ENCODE assay signal across 8 mouse cellular contexts in genomic region chr13:71104419-71105228, GRCm38 (mm10).
DNase-seq lines count a peak whose midpoint lies in the region; ATAC-seq and TF ChIP-seq lines count a peak whose summit lies in the region.

No protein-coding gene starts in this region.

- no peak overlapping the region; the same call in 1 of the 2 replicates for H3K4me3 ChIP-seq in lung, postnatal 0 days (ENCODE audit: low read depth, low read length)
- H3K4me3 ChIP-seq in lung, adult 2 months (replicated peaks; ENCODE audit: extremely low read depth, low read depth, low read length): no peak overlapping the region
- peak overlapping the region; percentile 40 for H3K4me3 ChIP-seq in limb, embryonic 13.5 days
- H3K4me3 ChIP-seq in stomach, embryonic 15.5 days (replicated peaks): peak overlapping the region; percentile 26

- 0 out of 2 replicates have a peak overlapping the region, but pooled peaks have one; percentile 12 for H3K9ac ChIP-seq in lung, postnatal 0 days (replicated peaks; ENCODE audit: low read depth)
- H3K9ac ChIP-seq in limb, embryonic 13.5 days: peak overlapping the region; percentile 59
- H3K9ac ChIP-seq in stomach, embryonic 15.5 days: no peak overlapping the region; the same call in 1 of the 2 replicates

- WGBS in lung, postnatal 0 days: 26% methylated on average over 22 of the region's 22 CpGs
- 26% methylated on average over 22 of the region's 22 CpGs for WGBS in lung, adult 2 months
- 24% methylated on average over 22 of the region's 22 CpGs for WGBS in limb, embryonic 13.5 days
- WGBS in stomach, embryonic 15.5 days: 22% methylated on average over 22 of the region's 22 CpGs

- no peaks in the 10 kb centered on the region for H3K36me3 ChIP-seq in lung, postnatal 0 days (ENCODE audit: insufficient read depth, low read length)
- H3K36me3 ChIP-seq in limb, embryonic 13.5 days: no peaks in the 10 kb centered on the region
- H3K36me3 ChIP-seq in stomach, embryonic 15.5 days: no peaks in the 10 kb centered on the region

- H3K4me1 ChIP-seq in lung, postnatal 0 days (ENCODE audit: insufficient read depth, low read depth, low read length): no peaks in the 10 kb centered on the region
- no peaks in the 10 kb centered on the region for H3K4me1 ChIP-seq in lung, adult 2 months (ENCODE audit: control insufficient read depth, insufficient read depth, low read length)
- peaks cover 14% of the 10 kb centered on the region for H3K4me1 ChIP-seq in limb, embryonic 13.5 days
- H3K4me1 ChIP-seq in stomach, embryonic 15.5 days: peaks cover 4% of the 10 kb centered on the region; the same call in 1 of the 2 replicates

- peak; percentile 78 for ATAC-seq in frontal cortex, adult (ENCODE audit: low TSS enrichment)
- ATAC-seq in lung, postnatal 0 days: no peak
- no peak for ATAC-seq in limb, embryonic 13.5 days (ENCODE audit: low FRiP score, low read depth)
- ATAC-seq in stomach, embryonic 15.5 days (ENCODE audit: insufficient read depth, low FRiP score, low read depth): no peak

- TF ChIP-seq CTCF in lung, postnatal 0 days (IDR thresholded peaks at IDR 0.05): no peak
- no peak for TF ChIP-seq CTCF in lung, adult 2 months (IDR thresholded peaks at IDR 0.05; ENCODE audit: insufficient read depth, low read length)

- no peak for TF ChIP-seq POLR2A in lung, adult 2 months (IDR thresholded peaks at IDR 0.05; ENCODE audit: borderline replicate concordance, extremely low read depth, low read depth, low read length)

- no peak overlapping the region for H3K27ac ChIP-seq in lung, postnatal 0 days (ENCODE audit: low read length)
- H3K27ac ChIP-seq in limb, embryonic 13.5 days: no peak overlapping the region
- H3K27ac ChIP-seq in stomach, embryonic 15.5 days: no peak overlapping the region

- no peak for DNase-seq in frontal cortex, postnatal 25 days (ENCODE audit: low spot score in 2 of 2)
- peak; percentile 9 for DNase-seq in lung, postnatal 0 days (ENCODE audit: low spot score)
- DNase-seq in lung, adult 2 months: no peak
- no peak for DNase-seq in adrenal gland, adult (ENCODE audit: inconsistent age in 2 of 2, low spot score in 1 of 2)
- no peak for DNase-seq in cerebellum, adult 8-10 months

- H3K27me3 ChIP-seq in lung, postnatal 0 days (replicated peaks; ENCODE audit: insufficient read depth, low read length): no peaks in the 10 kb centered on the region
- peaks cover 32% of the 10 kb centered on the region for H3K27me3 ChIP-seq in limb, embryonic 13.5 days
- no peaks in the 10 kb centered on the region for H3K27me3 ChIP-seq in stomach, embryonic 15.5 days (replicated peaks)

- H3K9me3 ChIP-seq in lung, postnatal 0 days (ENCODE audit: low read length): no peaks in the 10 kb centered on the region
- no peaks in the 10 kb centered on the region for H3K9me3 ChIP-seq in limb, embryonic 13.5 days
- no peaks in the 10 kb centered on the region for H3K9me3 ChIP-seq in stomach, embryonic 15.5 days

- TF ChIP-seq EP300 in lung, postnatal 0 days (IDR thresholded peaks at IDR 0.05): no peak

- H3K4me2 ChIP-seq in lung, postnatal 0 days (replicated peaks; ENCODE audit: low read depth, low read length): peak overlapping the region; percentile 44
- H3K4me2 ChIP-seq in limb, embryonic 13.5 days (replicated peaks): peak overlapping the region; percentile 69
- H3K4me2 ChIP-seq in stomach, embryonic 15.5 days: peak overlapping the region; percentile 59

Comparison
In these comparisons a context has a peak if more than half of its experiments do, and no peak if none do; other contexts are left out.
1. H3K4me3 ChIP-seq: peak in limb, embryonic 13.5 days (single experiment) and stomach, embryonic 15.5 days (single experiment); none in lung, postnatal 0 days (single experiment) and lung, adult 2 months (single experiment).
2. Peak in every context shown above with its lines, with median percentiles within 50 percentile points of each other: H3K4me2 ChIP-seq.